Mouse (Mus musculus): ENCODE data around the gene Slc38a8.

- no peak for TF ChIP-seq GATA1 (IDR thresholded peaks at IDR 0.05; ENCODE audit: borderline replicate concordance, low read length)
- TF ChIP-seq FLI1 (IDR thresholded peaks at IDR 0.05; ENCODE audit: low read length) = no peak
Observed at GRCm38 (mm10) chr8:119434569-119434968, 66.9 kb downstream of the Slc38a8 start.

All from megakaryocyte, embryonic 14.5 days (primary cell).